Mouse (Mus musculus): ENCODE results near the gene Ano9.
A peak's percentile ranks its signal among the peaks of the same experiment; 100 is the strongest.

Gene Ano9

DNA sequence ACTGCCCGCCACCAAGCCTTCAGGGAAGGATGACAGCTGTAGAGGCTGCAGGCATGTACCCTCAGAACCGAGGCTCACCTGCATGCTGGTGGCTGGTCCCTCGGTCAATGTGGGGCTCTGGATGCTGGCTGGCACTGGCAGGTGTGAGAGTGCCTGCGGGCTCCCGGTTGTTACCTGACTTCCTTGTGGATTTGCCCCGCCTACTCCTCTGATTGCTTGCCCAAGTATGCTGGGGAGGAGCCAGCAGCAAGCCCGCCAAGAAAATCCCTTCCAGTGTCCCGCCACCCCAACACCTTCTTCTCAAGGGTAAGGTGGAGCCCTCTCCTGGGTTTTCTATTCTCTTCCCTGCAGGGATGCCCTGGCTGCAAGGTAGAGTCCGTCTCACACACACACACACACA is at the start of gene Ano9:
Ano9 (minus strand) TSS at position 171 of the 400 bp plus-strand sequence.
- no peak for DNase-seq (ENCODE audit: low spot score in 2 of 2)

DNA sequence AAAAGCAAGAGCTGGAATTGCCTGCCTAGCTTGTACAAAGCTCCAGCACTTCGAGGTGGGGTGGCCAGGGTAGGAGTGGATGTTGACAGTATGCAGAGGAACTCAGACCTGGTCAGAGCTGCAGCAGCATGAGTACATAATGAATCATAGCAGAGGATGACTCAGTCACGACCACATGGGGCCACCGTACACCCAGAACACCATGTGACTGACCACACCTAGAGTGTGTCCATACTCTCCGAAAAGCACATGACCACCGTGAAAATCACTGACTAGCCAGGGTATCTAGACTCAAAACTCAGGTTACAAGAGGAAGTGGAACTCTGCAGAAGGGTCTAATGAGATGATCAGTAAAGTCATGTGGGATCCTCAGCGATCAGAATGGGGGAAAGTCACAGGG is 47.2 kb upstream of the Ano9 start:
- peak in 1 of 2 experiments; percentile 30 for DNase-seq (ENCODE audit: low spot score in 2 of 2)

DNA sequence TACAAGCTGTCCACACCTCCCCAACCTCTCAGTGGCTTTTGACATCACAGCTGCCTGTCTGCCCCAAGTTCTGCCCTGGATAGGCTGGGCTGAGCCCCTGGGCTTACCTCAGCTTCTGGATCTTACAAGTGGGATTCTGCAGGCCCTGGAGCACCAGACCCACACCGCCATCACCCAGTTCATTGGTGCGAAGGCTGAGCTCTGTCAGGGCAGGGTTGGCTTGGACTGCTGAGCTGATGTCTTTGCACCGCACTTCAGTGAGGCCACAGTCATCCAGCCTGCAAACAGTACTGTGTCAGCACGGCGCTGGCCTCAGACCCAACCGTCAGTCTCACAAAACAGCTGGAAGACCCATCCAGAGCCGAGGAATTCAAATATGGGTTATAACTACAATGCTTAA is 46.8 kb upstream of the Ano9 start:
- no peak for DNase-seq (ENCODE audit: low spot score in 2 of 2)

GRCm38 (mm10) chr7:141155362-141155761 is 37.8 kb upstream of the Ano9 start:
- DNase-seq (ENCODE audit: low spot score in 2 of 2) = no peak

- DNase-seq (ENCODE audit: low spot score in 2 of 2) = no peak
Measured at GRCm38 (mm10) chr7:141148639-141149038, 31.0 kb upstream of the Ano9 start.

DNA sequence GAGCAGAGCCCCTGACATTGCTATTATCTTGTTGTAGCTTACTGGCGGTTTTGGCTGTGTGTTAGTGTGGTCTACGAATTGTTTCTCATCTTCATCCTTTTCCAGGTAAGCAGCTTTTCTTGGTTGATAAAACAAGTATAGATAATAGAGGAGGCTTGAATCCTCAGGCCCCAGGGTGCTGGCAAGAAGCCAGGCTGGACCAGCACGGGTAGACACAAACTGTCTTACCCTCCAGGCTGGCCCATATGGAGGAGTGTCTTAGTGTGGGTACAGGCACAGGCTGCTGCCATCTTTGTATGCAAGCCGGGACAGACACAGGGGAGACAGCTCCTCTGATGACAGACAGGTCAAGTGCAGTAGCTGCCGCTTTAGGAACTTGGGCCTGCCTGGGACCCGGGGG is 29.4 kb upstream of the Ano9 start:
- DNase-seq (ENCODE audit: low spot score in 2 of 2) = no peak

- DNase-seq (ENCODE audit: low spot score in 2 of 2) = no peak
Measured at GRCm38 (mm10) chr7:141146043-141146595, 28.5 kb upstream of the Ano9 start.

DNA sequence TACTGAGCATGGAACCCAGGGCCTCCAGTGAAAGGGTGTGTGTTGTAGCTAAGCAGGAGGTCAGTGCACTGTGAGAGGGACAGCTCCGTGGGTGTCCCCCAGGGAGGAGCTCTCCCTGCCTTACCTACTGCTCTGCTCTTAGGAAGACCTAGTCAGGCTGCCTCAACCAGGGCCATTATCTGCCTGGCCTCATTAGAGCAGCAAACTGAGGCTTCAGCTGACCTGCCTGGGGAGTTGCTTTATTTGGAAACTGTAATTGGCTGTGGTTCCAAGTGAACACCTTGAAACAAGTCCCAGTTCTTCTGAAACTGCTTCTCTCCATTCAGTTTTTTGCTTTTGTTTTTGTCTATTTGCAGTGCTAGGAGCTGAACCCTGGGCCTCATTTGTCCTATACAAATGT is 27.8 kb upstream of the Ano9 start:
- no peak for DNase-seq (ENCODE audit: low spot score in 2 of 2)

DNA sequence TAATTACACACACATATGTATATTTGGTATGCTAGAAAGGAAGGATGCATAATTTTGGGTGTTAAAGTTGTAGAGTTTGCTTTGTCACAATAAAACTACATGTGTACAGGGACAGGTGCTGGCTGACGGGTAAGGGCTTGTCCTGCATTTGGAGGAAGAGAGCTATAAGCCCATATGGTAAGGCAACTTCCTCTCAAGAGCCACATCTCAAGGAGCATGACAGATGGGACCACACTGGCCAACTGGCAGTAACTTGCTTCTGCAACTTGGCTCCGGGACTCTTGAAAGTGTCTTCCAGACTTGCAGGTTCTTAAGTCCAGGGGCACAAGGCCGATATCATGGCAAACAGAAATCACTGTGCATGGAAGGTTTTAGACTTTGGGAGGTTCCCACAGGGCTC is 27.0 kb upstream of the Ano9 start:
- no peak for DNase-seq (ENCODE audit: low spot score in 2 of 2)

DNA sequence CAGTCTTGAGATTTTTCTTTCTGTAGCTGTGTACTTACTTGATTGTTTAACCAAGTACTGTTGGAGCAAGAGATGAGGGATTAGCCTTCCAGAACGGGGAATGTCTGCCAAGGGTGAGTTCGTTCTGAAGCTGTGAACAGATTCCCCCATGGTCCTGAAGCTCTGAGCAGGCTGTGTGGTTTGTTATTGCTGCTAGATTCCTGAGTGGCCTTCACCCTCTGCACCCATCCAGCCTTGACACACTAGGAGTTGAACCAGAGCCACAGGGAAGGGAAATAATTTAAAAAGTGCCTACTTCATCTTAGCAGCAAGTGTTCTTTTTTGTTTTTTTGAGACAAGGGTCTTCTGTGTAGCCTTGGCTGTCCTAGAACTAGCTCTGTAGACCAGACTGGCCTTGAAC is 26.3 kb upstream of the Ano9 start:
- no peak for DNase-seq (ENCODE audit: low spot score in 2 of 2)

DNA sequence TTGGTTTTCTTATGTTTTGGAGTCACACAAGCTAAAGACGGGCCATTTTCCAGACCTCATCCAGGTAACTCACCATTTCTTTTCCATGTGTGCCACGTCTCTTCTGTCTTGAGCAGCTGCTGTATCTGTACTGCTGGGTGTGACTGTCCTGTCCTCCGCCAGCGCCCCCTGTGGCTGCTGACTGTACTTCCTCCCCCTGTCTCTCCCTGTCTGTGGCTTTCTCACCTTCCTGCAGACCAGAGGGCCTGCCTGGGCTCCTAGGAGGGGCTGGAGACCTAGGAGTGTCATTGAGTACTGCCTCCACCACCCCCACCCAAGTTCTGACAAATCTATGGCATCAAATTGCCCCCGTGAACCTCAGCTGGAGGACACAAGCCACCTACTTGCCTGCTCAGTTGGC is 25.5 kb upstream of the Ano9 start:
- DNase-seq (ENCODE audit: low spot score in 2 of 2) = no peak

DNA sequence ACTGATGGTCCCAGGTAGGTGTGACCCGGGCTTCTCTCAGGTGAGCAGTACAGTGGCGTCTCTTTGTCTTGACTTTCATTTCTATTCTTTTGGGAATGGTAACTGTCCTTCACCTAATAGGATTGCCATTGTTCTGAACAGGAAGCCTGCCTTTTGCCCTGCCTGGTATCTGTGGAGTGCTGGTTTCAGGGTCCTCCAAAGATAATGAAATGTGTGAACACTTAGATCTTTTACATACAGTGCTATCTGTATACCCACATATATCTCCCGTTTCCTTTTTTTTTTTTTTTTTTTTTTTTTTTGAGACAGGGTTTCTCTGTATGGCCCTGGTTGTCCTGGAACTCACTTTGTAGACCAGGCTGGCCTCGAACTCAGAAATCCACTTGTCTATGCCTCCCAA is 23.7 kb upstream of the Ano9 start:
- DNase-seq (ENCODE audit: low spot score in 2 of 2) = no peak

GRCm38 (mm10) chr7:141131904-141132755 is 14.5 kb upstream of the Ano9 start:
- no peak for DNase-seq (ENCODE audit: low spot score in 2 of 2)

DNA sequence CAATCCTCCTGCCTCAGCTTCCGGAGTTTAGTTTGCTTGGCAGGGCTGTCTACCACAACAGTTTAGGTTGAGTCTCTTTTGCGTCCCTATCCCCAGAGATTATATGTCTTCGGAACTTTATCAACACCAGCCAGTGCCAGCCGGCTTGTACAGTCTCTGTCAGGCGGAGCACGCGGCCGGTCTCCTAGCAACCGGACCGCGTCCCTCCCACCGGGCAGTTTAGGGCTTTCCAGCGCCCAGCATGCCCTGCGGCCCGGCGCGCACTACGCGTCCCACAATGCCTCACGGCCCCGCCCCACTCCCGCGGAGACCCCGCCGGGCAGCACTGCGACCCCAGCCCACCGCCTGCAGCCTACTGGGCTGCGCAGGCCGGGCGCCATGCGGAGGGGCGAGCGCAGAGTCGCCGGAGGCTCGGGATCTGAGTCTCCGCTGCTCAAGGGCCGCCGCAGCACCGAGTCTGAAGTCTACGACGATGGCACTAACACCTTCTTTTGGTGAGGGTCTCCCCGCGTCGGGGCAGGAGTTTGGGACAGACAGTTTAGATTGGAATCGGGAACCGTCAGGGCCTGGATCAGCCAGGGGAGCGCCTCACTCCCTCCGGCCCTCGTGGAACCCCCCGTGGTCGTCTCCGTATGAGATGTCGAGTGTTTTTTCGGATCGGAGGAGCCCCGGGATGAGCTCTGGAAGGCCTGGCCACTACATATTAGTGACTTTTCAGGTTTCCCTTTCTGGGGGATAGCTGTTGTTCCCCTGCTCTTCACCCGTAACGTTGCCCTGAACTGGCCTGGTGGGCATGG is 13.6 kb upstream of the Ano9 start:
- peak; percentile 76 to 88 for DNase-seq (ENCODE audit: low spot score in 2 of 2)

DNA sequence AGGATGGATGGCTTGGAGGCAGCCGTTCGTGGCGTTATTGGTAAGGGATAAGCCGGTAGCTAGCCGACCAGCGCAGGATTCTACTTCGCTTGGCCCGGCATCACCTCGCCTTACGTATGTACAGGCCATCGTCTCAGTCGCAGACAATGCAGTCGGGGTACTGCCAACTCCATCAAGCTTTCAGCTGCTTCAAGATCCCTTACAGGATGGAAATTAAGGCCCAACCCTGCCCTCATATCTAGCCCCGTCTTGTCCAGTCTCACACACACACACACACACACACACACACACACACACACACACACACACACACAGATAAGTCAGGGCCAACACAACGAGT is 5.9 kb upstream of the Ano9 start:
- DNase-seq (ENCODE audit: low spot score in 2 of 2) = no peak

GRCm38 (mm10) chr7:141122689-141123516 is 5.3 kb upstream of the Ano9 start:
- peak; percentile 83 to 90 for DNase-seq (ENCODE audit: low spot score in 2 of 2)

DNA sequence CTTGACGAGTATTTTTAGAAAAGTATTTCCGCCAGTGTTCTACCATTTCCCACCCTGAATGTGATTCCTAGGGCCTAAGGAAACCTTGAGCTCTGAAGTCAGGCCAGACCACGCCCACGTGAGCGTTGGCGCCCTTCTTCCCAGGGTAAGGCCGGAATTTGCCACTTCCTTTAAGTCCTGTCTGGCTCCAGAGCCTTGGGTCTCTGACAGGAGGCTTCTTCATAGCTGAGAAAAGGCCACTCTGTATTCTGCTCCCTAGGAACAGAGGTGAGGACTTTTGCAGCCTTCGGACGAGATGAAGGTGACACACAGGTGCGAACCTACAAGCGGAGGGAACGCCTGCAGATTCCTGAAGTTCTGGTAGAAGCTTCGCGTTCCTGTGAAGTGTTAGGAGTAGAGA is 4.6 kb upstream of the Ano9 start, which contains the start of gene Ptdss2:
Ptdss2 (plus strand) TSS at position 138 of the 400 bp plus-strand sequence.
- DNase-seq (ENCODE audit: low spot score in 2 of 2) = no peak

GRCm38 (mm10) chr7:141121051-141121531 is 3.5 kb upstream of the Ano9 start:
- DNase-seq (ENCODE audit: low spot score in 2 of 2) = no peak

GRCm38 (mm10) chr7:141120605-141121004 is 3.0 kb upstream of the Ano9 start:
- no peak for DNase-seq (ENCODE audit: low spot score in 2 of 2)

- DNase-seq (ENCODE audit: low spot score in 2 of 2) = no peak
Measured at GRCm38 (mm10) chr7:141119487-141119886, 1.9 kb upstream of the Ano9 start.

DNA sequence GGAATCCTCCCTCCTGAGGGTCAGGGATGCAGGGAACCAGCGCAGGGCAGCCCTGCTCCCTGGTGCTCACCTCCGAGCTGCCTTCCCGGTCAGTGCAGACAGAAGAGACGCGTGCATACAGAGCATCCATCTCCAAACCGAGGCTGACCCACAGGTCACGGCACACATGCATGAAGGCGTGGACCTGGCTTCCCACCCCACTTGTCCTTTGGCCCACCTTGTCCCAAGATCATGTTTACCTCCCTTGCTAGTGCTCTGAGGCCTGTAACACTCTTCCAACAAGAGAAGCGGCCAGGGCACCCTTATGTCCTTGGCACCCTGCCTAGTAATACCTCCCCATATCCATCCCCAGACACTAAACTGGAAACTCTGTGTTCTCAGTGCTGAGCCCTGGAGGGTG is 1.7 kb downstream of the Ano9 start:
- no peak for DNase-seq (ENCODE audit: low spot score in 2 of 2)

DNA sequence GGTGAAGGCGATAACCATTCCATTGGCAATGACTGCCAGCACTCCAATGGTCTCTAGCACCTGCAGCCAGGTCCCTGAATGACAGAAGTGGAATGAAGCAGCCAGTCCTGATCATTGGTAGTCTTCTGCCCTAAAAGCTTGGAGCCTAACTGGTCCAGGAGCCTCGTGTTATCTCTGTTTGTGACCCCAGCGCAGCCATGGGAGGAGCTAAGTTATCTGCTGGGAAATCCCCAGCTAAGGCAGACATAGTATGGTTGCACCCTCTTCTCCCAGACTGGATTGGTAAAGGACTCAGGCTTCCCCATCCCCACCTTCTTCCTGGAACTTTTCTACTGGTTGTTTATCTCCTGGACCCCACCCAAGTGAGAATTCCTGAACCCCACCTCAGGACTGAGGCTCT is 14.4 kb downstream of the Ano9 start:
- DNase-seq (ENCODE audit: low spot score in 2 of 2) = no peak
